Mouse (Mus musculus) olfactory bulb, adult 2 months (tissue): ENCODE results near the gene Cdc123.

Source experiments
- CTCF ChIP-seq: fragments of 200-500 bp; IDR thresholded peaks from 2 replicates; pipeline ENCODE4 v1.5.1; 2012; ENCODE audit warnings: low read depth, mild to moderate bottlenecking, low read length, moderate library complexity; ENCODE audit not compliant: insufficient read depth
- POLR2A ChIP-seq: fragments of 200-500 bp; IDR thresholded peaks from 2 replicates; pipeline ENCODE4 v1.6.1; 2012; ENCODE audit warnings: mild to moderate bottlenecking, low read depth, low read length, moderate library complexity; ENCODE audit not compliant: insufficient read depth

DNA sequence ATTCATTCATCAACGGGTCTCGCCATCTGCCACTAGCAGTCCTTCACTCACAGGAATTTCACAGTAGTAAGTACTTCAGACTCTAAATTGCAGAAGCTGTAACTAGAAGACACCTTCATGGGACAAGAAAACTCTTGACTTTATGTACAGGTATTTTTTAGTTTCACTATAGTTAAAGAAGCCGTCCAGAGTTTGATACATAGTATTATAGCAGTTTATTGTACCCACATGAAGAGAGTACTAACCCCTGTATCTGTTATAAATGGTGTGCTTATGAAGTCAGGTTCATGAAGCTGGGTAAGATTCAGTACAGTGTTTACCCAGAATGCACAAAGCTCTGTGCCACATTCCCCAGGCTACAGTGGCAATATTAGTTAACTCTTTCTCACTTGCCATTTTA is 17.9 kb upstream of the Cdc123 start, which contains the start of gene Gm13199:
- no peak for TF ChIP-seq CTCF
- no peak for TF ChIP-seq POLR2A
